Mouse (Mus musculus) lung, postnatal 10 days (tissue): ENCODE results near the gene Pkhd1.

Experiments used
- DNase-seq: peaks from one replicate; pipeline ENCODE4 v3.0.0; 2021

Gene Pkhd1

DNA sequence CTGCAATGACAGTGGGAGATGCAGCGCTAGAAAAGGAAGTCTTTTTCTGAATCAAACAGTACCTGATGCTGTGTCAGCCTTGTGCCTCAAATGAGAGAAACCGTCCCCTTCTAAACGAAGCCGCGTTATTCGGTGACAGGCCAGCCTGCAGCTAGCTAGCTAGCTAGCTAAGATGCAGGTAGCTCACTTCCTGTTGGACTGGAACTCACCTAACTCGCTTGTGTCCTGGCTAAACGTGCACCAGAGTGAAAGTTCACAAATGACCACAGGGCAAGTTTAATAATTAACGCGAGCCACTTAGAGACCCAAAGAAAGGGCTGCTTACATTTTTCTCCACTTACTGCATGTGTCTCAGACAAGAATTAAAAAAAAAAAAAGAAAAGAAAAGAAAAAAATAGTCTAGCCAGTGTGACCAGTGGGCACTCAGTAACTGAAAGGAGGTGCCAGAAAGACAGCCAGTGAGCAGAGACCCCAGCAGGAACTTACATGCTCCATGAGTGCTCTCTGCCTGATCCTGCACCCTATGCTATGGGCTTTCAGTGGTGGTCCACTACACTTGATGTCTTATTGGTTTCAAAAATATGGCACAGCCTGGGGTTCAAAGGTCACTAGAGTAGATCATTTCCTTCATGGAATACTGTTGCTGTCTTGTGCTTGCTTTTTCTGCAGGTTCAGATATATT is at the start of gene Pkhd1:
Pkhd1 (minus strand) TSS at position 216 of the 682 bp plus-strand sequence.
- peak; percentile 16 for DNase-seq

DNA sequence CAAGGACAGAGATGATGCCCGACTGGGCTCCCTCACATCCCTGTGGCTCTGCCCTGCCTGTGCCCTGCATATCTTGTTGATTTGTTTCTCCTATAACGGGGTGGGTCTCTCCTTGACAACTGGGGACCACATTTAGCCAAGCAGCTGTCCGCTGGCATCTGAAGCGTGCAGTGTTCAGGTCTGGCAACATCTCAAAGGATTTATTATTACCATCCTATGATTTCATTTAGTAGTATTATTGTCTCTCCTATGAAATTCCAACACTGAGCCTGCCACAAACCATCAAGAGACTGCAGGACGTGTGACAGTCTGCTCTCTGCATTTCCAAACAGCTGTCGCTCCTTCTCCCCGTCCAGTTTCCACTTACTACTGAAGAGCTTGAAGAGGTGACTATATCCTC is 49.7 kb upstream of the Pkhd1 start:
- DNase-seq = no peak

DNA sequence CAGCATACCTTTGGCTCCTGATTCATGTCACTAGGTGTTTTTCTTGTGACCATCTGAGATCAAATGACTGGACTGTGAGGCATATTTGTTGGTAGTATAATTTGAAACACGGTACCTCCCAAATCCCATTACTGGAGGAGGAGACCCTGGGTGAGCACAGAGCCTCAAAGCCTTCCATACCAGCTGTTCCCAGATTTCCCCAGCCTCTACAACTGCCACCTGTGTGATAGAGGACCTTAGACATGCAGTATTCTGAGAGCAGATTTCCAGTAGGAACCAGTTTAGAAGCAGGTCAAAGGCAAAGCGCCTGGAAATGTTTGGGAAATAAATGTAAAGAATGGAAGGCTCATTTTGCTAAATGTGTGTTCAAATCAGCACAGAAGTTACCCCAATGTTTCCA is 48.4 kb upstream of the Pkhd1 start:
- no peak for DNase-seq

DNA sequence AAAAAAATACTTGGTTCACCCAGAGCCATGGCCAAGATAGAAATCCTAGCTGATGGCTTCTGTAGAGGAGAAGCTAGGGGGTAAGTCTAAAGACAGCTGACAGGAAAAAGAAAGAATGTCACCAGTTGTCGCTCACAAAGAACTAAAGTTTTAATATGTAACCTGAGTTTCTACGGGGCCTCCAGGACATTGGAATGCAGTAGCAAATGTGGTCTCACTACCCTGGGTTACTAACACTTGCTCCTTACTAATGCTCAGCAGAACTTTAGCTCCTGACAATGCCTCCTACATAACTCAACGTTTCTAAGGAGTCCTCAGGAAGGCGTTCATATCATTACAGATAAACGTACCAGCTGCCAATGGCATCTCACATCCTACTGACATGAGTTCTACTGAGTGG is 37.2 kb upstream of the Pkhd1 start:
- DNase-seq = no peak

DNA sequence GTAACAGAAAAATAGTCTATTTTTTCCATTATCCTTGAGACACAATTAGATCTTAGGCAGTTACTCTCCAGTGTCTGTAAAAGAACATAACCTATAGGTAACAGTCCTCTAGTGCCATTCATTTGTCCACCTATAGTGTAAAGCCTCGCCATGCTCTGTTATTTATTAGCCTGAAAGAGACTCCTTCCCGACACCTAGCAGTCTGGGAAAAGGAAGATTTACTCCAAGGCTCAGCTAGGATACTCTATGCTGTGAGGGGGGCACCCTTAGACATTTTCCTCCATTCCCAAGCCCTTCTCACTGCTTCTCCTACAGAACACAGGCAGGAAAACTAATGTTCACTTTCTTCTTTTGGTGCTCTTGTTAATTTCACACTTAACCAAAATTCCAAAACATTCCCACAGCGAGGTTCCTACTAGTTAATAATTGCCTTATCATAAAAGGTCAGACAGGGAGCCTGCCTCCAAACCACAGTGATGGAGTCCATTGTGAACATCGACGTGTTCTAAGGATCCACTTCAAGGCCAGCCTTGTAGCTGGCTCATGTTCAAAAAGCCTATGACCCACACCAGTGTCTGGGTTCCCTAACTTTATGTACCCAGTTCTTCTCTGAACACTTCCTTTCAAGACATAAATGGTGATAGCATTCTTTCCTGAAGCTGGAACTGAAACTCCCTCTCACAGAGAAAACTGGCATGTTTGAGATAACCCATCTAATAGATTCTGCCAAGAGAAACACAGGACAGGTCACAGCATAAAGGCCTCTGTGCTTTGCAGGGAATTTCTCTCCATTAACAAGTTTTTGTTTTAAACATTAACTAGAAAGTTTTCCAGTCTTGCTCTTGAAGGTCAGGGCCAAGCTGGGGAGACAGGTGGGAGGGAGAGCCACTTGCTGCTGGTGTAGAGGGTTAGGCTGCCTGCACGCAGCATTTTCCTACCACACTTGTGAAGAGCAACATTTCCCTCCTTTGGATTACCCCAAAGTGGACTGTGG is 35.9 kb upstream of the Pkhd1 start:
- no peak for DNase-seq

DNA sequence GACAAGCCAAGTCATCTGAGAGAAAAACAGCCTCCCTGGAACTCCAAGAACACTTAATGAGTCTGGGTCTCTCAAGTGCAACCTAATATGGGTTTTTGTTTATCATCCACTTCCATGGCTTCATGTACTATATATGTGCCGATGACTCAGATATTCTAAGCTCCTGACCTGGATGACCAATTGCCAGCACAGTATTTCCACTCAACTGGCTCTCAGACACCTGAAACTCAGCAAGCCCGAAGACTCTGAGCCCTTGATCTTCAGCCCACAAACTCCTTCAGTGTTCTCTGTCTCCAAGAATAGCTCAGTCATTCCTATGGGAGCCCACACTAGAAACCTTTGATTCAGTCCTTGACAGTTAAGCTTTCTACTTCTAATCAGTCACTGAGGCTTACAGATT is 17.0 kb upstream of the Pkhd1 start:
- no peak for DNase-seq

DNA sequence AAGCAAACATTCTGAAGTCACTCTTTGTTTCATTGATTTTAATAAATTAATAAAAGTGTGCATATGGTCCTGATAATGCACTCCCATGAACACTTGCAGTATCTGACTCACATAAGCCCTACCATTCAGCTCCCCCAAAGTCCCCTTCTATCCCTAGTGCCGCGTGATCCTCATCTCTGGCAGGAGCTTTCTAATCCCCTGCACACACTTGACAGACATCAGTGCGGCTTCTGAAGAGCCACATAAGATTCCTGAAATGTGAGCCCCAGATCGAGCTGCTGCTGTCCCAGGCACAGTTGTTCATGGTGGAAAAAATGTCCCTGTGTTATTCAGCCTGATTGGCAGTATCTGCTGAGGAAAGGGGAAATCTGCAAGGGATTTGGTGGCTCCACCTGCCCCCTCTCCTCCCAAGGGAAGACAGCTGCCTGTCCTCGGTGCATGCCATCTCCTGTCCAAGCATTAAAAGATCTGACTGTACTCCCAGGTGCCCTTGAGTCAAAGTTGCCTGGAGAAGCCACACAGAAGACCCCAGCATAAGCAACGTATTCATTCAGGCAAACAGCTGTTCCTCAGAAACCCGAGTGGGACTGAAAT is 15.5 kb upstream of the Pkhd1 start:
- no peak for DNase-seq

DNA sequence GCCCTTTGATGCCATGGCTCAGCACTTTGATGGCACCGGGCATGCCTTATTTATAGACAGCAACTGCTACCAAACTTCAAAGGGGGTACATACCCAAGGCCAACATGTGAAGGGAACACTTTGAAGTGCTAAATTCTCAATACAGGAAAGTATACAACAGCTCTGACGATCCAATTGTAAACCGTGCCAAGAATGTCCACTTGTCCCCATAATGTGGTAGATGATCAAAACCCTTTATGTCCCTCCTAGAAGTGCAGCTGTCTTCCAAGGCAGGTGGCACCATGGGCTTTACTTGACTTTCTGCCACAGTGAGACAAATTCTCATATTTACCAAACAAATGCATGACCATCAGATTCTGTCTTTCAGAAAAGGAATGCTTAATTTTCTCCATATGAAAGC is 6.7 kb upstream of the Pkhd1 start:
- no peak for DNase-seq

DNA sequence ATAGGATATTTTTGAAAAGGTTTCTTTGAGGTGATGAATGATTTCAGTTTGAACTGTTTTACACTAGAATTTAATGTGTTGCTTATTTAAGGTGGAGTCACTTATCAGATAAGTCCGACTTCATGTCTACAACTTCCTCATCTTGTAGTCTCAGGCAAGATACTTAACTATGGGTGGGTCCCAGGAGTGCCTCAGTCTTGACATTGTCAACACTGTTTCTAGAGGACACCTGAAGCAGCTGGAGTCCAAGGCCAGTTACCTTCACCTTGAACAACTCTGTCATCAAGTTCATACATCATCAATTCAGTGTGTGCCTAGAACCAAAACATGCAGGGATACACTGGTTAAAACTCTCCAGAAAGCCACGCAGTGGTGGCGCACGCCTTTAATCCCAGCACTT is 5.5 kb upstream of the Pkhd1 start:
- DNase-seq = no peak

DNA sequence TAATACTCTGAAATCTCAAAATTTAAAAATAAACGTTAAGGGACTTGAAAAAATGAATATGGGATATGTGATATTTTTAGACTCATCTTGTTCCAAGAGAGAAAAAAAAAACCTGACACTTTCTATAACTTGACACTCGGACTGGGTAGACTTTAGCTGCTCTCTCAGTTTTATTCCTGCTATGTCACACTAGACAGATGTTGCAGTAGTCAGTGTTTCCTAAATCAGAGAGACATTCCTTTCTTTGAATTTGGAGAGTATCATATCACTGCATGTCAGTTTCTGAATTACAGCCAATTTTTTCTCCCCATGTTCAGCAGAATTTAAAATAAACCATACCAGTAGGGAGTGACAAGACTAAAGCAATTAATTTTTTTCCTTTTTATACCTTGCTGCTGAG is 2.7 kb upstream of the Pkhd1 start:
- DNase-seq = no peak

DNA sequence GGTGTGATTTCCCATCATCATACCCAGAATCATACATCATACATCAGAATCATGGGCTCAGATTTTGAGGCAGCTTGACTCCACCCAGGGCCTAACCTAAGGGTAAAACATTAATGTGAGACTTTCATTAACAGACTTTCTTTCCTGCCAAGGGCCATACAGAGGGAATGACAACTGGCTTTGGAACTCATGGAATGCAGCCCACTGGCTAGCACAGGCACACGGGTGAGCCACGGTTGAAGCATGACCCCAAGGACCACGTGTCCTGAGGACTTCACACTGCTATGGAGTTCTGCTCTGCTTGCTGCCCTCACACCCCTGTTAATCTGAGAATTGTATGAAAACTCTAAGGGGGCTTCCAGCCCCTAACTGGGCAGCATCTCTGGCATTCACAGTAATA is 1.5 kb upstream of the Pkhd1 start:
- DNase-seq = no peak

DNA sequence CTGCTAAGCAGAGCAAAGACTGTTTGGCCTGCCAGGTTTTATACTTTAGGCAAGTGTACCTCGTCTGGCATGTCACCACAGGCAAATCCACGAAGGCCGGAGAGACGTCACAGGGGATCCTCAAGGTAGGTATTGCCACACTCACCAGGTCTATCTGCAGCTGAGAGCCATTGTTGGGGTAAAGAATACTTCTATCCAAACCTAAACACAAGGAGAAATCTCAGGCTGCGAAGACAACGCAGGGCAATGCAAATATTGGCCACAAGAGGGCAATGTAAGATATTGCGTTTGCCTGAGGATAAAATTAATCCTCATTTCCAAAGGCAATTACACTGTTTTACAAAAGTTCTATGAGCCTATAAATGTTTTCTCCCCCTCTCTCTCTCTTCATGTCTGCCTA is 5.2 kb downstream of the Pkhd1 start:
- DNase-seq = peak; percentile 25

DNA sequence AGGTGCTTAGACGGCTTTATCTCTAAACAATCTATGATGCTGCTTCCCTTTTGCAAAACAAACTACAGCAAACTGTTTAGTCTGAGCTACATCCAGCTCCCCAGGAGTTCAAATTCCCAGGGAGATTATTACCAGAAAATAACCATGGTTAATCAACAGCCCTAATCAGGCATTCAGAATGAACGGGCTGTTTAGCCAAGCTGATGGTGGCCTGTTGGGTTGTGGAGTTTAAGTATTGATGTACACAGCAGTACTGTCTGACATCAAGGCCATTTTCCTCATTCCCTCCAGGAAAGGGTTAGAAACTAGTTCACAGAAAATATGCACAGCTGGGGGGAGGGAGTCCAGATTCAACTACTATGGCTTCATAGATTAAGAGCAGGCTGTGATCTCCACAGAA is 12.4 kb downstream of the Pkhd1 start:
- DNase-seq = no peak

DNA sequence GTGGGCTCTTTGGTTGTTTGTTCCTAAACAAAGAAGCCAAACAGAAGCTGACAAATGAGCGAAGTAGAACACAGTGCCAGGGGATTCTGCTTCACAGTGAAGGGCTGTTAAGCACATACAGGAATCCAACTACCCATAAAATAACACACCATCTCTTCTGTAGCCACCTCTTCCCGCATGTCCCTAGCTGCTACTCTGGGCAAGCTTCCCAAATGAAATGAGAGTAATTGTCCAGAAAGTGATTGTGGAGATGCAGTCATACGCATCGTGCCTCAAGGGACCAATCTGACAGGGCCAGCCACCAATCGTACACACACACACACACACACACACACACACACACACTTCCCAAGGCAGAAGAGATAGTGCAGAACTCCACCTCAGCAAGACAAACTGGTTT is 27.4 kb downstream of the Pkhd1 start:
- no peak for DNase-seq

DNA sequence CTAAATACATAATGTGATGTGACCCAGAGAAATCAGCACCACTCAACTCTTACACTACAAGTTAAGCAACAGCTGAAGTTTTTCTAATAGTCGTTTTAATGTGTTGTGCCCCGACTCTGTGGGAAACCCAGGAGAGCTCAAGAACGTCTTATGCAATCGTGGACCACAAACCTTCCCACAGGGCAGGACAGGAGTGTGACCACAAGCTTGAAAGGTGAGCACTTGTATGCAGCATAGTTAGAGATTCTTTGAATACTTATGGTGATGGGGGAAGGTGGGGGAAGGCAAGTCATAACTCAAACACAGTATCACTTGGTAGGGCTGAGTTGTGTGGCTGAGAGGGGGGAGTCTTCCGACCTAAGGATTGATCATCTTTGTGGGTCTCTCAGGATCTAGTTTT is 46.4 kb downstream of the Pkhd1 start:
- no peak for DNase-seq

DNA sequence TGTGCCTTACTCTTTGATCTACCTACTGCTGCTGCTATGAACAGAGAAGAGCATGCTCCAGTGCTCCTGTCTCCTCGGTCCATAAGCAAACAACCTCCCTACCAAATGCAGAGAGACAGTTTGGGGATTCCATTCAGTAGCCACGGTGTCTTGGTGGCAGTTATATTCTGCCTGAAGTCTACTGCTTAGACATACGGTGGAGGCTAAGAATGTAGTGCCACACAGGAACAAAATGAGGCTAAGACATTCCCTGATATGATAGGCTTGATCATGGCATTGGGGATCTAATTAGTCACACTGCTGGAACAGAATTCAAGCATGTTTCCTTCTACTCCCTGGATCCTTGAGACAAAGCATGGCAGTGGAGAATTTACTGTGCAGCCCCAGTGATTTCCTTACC is 48.4 kb downstream of the Pkhd1 start:
- no peak for DNase-seq

DNA sequence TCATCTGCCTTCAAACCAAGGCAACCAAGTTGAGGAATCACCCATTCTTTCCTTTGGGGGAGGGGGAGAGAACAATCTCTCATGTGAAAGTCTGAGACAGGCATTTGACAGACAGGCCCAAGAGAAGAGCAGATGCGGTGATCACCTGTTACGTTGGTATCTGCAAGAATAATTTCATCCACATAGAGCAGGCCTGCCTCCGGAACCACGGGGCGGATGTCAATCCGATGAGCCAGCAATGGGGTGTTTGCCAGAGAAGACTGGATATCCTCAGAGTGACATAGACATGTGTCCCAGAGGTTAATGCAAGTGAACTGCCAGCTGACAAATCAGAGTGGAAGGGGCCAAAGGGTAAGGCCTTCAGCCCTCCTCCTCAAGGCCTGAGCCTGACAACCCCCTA is 59.4 kb downstream of the Pkhd1 start:
- DNase-seq = no peak

DNA sequence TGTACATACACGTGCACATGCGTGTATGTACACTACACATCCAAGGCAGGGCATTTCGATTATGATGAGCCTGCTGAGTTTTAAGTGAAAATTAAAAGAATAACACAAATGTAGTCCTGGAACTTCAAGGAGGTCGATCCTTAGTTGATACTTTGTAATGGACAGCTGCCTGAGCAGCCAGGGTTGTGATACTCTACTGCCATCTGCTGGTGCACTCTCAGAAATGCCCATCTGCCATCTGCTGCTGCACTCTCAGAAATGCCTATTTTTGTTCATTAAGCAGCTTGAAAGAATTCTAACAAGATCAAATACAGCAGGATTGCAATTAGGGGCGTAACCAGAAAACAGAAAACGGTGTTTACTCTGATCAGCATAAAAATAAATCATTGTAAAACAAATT is 63.5 kb downstream of the Pkhd1 start:
- peak; percentile 35 for DNase-seq

DNA sequence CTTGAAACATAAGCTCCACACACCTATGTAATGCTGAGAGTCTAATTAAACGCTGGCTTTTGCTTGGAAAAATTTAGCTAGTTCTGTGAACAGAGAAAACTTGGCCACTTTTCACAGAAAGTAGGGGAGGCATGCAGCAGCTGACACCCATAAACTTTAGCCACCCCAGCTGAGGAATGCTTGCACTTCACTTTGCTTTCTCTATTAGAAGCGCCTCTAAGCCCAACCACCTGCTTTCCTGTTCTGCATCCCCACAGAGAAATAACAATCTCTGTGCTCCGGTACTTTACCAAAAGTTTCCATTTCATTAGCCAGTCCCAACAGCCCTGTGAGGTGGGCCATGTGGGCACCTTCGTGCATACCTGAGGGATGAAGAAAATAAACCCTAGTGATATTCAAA is 66.5 kb downstream of the Pkhd1 start:
- DNase-seq = no peak

DNA sequence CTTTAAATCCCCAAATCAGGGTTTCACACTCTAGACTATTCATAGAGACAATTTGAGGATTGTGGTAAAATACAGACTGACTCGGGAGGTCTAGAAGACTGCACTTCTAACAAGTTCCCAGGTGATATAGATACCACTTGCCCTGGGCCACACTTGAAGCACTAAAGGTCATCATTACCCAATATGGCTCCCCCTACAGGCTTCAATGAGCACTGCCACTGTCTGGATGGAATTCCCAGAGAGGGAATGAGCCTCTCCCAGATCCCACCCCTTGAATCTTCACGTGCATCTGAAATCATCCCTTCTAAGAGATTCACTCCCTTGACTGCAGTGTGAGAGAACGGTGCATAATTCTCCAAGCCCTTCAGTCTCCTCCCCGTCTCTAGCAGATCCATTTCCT is 73.3 kb downstream of the Pkhd1 start:
- no peak for DNase-seq

DNA sequence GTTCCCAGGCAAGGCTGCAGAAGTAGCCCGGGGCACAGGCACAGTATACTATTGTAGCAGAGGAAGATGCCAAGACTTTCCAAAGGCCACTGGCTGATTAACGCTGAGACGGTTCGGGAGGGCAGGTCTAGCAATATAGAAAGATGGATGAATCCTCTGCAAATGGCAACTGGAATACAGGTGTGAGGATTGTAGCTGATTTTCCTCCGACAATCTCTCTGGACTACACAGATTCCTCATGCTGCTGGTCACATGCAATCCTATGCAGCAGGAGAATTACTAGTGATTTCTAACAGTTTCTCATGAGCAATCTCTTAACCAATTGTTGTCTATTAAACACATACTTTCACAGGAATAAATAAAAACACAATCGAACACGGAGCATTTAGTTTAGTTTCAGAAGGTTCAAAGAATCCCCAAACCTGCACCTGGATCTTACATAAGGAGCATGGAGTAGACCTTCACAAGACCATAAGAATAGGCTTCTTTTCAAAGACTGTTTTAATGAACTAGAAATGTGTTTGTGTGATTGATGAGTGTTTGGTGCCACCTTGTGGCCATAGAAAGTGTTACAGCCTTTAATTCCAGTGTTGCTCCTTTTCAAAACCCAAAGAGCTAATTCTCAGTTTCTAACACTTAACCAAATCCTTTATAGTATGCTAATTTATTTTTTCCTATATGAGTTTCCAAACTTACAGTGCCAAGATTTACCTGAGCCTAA is 104.3 kb downstream of the Pkhd1 start:
- peak; percentile 42 for DNase-seq

DNA sequence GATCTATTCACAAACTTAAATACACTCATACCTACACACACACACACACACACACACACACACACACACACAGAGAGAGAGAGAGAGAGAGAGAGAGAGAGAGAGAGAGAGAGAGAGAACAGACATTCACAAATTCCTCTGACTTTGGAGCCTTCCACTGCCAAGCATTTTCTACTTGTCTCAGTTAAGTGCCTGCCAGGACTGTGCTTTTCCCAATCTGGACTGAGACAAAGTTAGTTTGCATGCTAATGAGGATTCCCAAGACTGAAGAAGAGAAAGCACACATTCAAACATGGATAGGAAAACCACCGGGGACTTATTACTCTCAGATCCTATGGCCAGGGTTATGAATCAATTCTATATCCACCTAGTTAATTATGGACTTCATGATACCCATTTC is 118.9 kb downstream of the Pkhd1 start:
- no peak for DNase-seq

DNA sequence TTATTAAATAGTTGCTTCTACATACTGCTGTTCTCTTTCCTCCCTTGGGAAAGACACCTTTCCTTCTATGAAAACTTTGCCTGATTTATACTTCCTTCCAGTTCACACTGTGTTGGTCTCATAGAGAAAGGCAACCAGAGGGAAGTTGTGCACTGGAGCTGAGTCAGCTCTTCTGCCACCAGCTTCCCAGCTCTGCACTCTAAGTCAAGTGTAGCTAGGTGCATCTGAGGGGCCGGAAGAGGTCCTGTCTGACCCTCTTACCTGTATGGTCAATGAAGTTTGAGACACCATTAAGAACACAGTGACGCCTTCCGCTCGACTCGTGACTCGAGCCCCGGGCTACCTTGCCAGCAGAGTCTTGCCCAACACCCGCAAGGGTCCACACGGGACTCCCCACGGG is 131.8 kb downstream of the Pkhd1 start:
- no peak for DNase-seq
